Mouse (Mus musculus): ENCODE measurements around the gene Lipt1.

DNA sequence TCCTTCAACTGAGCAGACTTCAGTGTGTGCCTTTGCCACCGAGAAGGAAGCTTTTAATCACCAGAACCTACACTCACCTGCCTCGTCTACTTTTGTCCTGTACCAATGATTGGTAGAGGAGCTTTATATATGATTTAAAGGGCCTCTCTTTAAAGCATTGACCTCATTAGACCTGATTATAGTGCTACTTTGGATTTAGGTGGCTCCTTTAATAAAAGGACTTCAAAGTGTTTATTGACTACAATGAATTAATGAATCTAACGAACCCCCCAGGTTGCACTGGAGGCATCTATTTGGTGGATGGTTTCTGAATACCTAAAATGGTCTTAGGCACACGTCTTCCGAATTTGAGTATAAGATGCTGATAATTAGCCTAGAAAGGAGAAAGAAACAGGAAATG lies 44.9 kb downstream of the Lipt1 start, which contains the start of gene Lyg2:
- TF ChIP-seq CTCF (IDR thresholded peaks at IDR 0.05; ENCODE audit: extremely low read depth, insufficient read length, insufficient replicate concordance, low read depth, low read length): no peak
- no peak for TF ChIP-seq POLR2A (IDR thresholded peaks at IDR 0.05; ENCODE audit: low read depth, low read length)

Data from small intestine, adult 2 months (tissue).